Mouse (Mus musculus) liver, embryonic 16.5 days (tissue): Measurements from ENCODE around the gene Trim7. TPM values are rescaled to one million over a fixed set of nuclear protein-coding genes. Genes with fewer than 3 reads are reported as not detected.

Source experiments
- ATAC-seq: fragments of 200-750 bp; cut with Nextera tagmentation; 2 replicates; pipeline ENCODE4 v1.8.0; 2017; ENCODE audit warnings: low read depth, mild to moderate bottlenecking, moderate number of reproducible peaks, moderate library complexity
- H3K27ac ChIP-seq: fragments of 300-500 bp; sonication (generic); 2 replicates; pipeline ENCODE4 v1.5.1; 2014; ENCODE audit warnings: mild to moderate bottlenecking, low read length
- H3K27me3 ChIP-seq: fragments of 300-500 bp; sonication (generic); 2 replicates; pipeline ENCODE4 v1.6.1; 2014; ENCODE audit warnings: low read depth, low read length, mixed read lengths; ENCODE audit not compliant: control insufficient read depth, insufficient read depth
- H3K36me3 ChIP-seq: fragments of 300-500 bp; sonication (generic); 2 replicates; pipeline ENCODE4 v1.6.1; 2014; ENCODE audit warnings: mild to moderate bottlenecking; ENCODE audit not compliant: control insufficient read depth, insufficient read depth
- H3K4me1 ChIP-seq: fragments of 300-500 bp; sonication (generic); 2 replicates; pipeline ENCODE4 v1.6.1; 2014; ENCODE audit warnings: low read depth, low read length, mixed read lengths; ENCODE audit not compliant: control insufficient read depth
- H3K4me2 ChIP-seq: fragments of 300-500 bp; sonication (generic); 2 replicates; pipeline ENCODE4 v1.6.1; 2014; ENCODE audit warnings: low read depth, low read length, mixed read lengths
- H3K4me3 ChIP-seq: fragments of 300-500 bp; sonication (generic); 2 replicates; pipeline ENCODE4 v1.5.1; 2014; ENCODE audit warnings: low read depth, mild to moderate bottlenecking, low read length
- H3K9ac ChIP-seq: fragments of 300-500 bp; sonication (generic); 2 replicates; pipeline ENCODE4 v1.6.1; 2014; ENCODE audit warnings: low read depth, low read length
- H3K9me3 ChIP-seq: fragments of 300-500 bp; sonication (generic); replicated peaks from 2 replicates; pipeline ENCODE4 v1.6.1; 2016; ENCODE audit warnings: low read length; ENCODE audit not compliant: control insufficient read depth
- whole genome bisulfite sequencing: fragments of 180-500 bp; shearing (Covaris S2); extraction: QIAGEN DNeasy Blood & Tissue Kit; methylation state at CpG from one replicate; pipeline ENCODE4 v1.1.7; 2014; ENCODE audit not compliant: insufficient replicate concordance; 5-methylcytosine and 5-hydroxymethylcytosine counted together
- polyA plus RNA-seq: library from polyadenylated mRNA; unstranded; fragments of >200 nt; fragmentation: Nextera tagmentation; extraction: Ambion mirVana; gene quantifications from 2 replicates; pipeline ENCODE4 v1.2.1, GENCODE M21; 2015

The Trim7 gene
- polyA plus RNA-seq, 1 experiment from 2014 or later: 0.14 TPM

DNA sequence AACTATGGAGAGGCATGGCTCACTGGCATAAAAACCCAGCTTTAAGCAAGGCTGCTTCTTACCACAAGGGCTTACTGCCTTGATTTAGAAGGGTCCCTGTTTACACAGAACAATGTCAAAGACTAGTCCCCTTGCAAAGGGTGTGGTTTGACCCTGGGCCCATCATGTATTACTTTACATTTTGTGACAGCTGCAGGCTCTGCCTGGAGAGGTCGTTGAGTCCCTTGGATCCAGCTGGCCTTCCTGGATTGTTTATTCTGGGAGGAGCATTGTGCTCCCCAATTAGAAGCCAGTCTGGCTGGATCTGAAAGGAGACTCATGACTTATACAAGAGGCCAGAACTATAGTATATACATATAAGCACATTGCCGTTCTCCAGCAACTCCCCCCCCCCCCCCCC, 24.3 kb downstream of the Trim7 start:
- Histone ChIP-seq H3K4me3 (no peak overlapping the region), H3K9me3 (0 out of 2 replicates have a peak, but pooled peaks cover 3% of the 10 kb centered on the region), H3K9ac (no peak overlapping the region), H3K4me1 (peaks cover 20% of the 10 kb centered on the region), H3K27ac (no peak overlapping the region), H3K4me2 (no peak overlapping the region), H3K27me3 (peaks cover 4% of the 10 kb centered on the region), H3K36me3 (no peaks in the 10 kb centered on the region)
- WGBS: 40% methylated on average over 2 of the region's 2 CpGs
- no peak for ATAC-seq

DNA sequence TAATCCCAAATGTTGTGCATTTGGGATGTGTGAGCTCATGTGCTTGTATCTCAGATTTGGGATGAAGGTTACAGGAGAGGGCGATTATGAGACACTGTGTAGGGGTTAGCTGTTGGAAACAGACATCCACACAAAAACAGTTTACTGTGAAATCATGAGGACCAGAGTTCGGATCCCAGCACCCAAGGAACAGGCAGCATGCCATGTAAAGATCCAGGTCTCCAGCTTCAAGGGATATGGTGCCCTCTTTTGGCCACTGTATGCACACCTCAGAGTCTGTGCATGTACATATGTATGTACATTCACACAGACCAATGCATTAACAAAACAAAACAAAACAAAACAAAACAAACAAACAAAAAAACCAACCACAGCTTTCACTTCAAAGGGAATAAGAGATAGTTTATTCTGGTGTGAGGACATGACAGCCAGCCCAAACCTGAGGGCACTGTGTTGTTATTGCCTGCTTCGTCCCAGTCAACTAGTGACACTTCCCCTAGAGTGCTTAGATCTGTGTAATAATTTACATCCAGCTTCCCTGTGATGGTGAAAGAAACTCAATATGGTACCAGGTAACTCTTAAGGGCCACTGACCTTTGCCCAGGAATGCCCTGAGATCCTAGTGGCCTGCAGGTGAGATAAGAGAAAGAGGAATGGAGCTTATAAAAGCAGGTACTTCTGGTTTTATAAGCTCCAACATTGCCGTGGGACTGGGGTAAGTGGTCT, 25.5 kb downstream of the Trim7 start:
- H3K9me3 ChIP-seq: 0 out of 2 replicates have a peak, but pooled peaks cover 3% of the 10 kb centered on the region
- H3K4me1 ChIP-seq: peaks cover 24% of the 10 kb centered on the region
- H3K27ac ChIP-seq: no peak overlapping the region
- no peak for ATAC-seq
- H3K36me3 ChIP-seq: no peaks in the 10 kb centered on the region
- 68% methylated on average over 4 of the region's 4 CpGs for WGBS
- H3K4me3 ChIP-seq: no peak overlapping the region
- peaks cover 4% of the 10 kb centered on the region for H3K27me3 ChIP-seq
- H3K9ac ChIP-seq: no peak overlapping the region
- H3K4me2 ChIP-seq: no peak overlapping the region

- no peak for ATAC-seq
- Histone ChIP-seq H3K4me2 (no peak overlapping the region), H3K27ac (no peak overlapping the region), H3K4me1 (peaks cover 29% of the 10 kb centered on the region), H3K9ac (no peak overlapping the region), H3K9me3 (0 out of 2 replicates have a peak, but pooled peaks cover 3% of the 10 kb centered on the region), H3K36me3 (no peaks in the 10 kb centered on the region), H3K4me3 (no peak overlapping the region), H3K27me3 (peaks cover 4% of the 10 kb centered on the region)
- WGBS: 74% methylated on average over 4 of the region's 4 CpGs
Measured at GRCm38 (mm10) chr11:48852190-48852589, 26.2 kb downstream of the Trim7 start.

DNA sequence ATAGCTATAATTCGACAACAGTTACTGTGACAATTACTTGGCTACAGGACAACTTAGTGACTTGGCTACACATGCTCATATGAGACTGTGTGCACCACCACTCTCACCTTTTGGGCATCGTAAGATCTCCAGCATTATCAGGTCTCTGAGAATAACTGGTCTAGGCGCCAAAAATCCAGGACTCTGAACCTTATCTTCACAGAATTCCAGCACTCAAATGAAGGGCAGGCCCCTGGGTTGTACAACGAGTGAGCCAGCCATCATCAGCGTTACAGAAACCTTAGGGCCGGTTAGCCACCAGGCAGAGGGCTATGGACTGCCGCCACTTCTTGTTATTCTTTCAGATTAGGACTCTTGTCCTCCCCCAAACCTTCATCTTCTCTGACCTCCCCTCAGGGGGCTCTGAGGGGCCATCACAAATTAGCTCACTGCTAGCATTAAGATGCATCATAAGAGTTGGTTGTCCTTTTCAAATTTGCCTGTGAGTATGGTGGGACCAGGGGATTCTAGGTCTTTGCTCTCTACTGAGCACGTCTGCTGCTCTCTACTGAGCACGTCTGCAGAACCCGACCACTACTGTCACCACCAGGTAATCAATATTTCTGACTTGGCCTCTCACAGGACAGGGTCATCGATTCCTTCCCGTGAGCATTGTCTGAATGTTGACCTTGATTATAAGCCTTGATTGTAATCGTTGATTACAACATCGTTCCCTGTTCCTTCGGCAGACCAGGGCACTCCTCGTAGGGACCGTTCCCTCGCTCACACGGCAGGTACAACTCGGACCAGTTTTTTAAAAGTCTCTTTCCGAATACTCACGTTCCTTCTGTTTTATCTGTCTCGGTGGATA, 26.9 kb downstream of the Trim7 start:
- peak overlapping the region; percentile 54 for H3K9ac ChIP-seq

DNA sequence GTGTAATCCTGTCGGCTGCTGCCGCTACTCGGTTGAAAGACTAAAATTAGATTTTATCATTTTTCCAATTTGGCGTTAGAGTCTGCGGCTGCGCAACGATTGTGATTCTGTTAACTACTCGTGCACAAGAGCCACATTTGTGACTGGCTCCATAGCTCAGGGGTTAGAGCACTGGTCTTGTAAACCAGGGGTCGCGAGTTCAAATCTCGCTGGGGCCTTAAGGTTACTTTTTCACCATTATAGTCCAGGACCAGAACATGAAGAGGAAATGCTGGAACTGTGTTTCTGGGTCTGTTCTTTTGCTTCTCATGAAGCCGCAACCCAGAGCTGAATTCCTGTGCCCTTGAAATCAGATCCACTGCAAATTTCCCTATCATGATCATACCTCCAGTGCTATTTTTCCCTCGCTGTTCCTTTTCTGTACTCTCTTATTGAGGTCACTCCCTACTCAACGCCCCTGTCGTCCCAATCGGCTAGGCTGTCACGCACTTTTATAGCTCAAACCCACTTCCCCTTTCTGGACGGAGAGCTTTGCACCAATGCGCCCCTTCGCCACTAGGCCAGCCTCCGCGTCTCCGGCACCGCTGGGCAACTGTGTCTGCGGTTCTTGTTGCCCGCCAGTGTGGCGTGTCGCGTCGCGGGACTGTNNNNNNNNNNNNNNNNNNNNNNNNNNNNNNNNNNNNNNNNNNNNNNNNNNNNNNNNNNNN, 27.7 kb downstream of the Trim7 start:
- Histone ChIP-seq H3K9me3 (0 out of 2 replicates have a peak, but pooled peaks cover 3% of the 10 kb centered on the region), H3K4me3 (peak overlapping the region; percentile 66), H3K27me3 (peaks cover 4% of the 10 kb centered on the region), H3K4me2 (peak overlapping the region; percentile 85), H3K36me3 (no peaks in the 10 kb centered on the region), H3K4me1 (peaks cover 38% of the 10 kb centered on the region), H3K27ac (peak overlapping the region; percentile 29; the same call in 1 of the 2 replicates), H3K9ac (peak overlapping the region; percentile 62)
- under 1% methylated on average over 31 of the region's 31 CpGs for WGBS
- peak; percentile 63 for ATAC-seq

More for the DNA sequence above, 26.9 kb downstream of the Trim7 start:
- 9% methylated on average over 23 of the region's 23 CpGs for WGBS
- Histone ChIP-seq H3K9me3 (0 out of 2 replicates have a peak, but pooled peaks cover 3% of the 10 kb centered on the region), H3K27me3 (peaks cover 4% of the 10 kb centered on the region), H3K4me3 (peak overlapping the region; percentile 66), H3K4me2 (peak overlapping the region; percentile 85), H3K36me3 (no peaks in the 10 kb centered on the region), H3K27ac (no peak overlapping the region), H3K4me1 (peaks cover 34% of the 10 kb centered on the region)
- ATAC-seq: peak; percentile 4; the same call in 1 of the 2 replicates

GRCm38 (mm10) chr11:48859014-48859413, 33.1 kb downstream of the Trim7 start:
- no peaks in the 10 kb centered on the region for H3K36me3 ChIP-seq
- peaks cover 4% of the 10 kb centered on the region for H3K27me3 ChIP-seq
- no peak overlapping the region for H3K27ac ChIP-seq
- ATAC-seq: no peak
- no peak overlapping the region for H3K4me3 ChIP-seq
- H3K4me2 ChIP-seq: peak overlapping the region; percentile 85
- WGBS: under 1% methylated on average over 6 of the region's 6 CpGs
- H3K4me1 ChIP-seq: peaks cover 30% of the 10 kb centered on the region
- H3K9ac ChIP-seq: no peak overlapping the region
- no peaks in the 10 kb centered on the region for H3K9me3 ChIP-seq

DNA sequence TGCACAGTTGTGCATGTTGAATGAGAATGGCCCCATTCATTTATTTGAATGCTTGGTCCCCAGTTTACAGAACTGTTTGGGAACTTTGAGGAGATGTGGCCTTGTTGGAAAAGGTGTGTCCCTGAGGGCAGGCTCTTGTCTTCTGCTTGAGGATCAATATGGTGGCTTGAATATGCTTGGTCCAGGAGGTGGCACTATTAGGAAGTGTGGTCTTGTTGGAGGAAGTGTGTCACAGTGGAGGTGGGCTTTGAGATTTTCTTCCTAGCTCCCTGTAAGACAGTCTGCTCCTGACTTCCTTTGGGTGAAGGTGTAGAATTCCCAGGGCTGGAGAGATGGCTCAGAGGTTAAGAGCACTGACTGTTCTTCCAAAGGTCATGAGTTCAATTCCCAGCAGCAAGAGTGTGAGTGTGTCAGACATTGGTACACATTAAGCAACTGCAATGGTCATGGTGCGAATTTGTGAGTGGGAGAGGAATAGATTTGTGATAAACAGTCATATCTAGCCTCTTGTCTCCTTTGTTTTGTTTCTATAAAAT, 36.9 kb downstream of the Trim7 start:
- 66% methylated on average over 1 of the region's 1 CpGs for WGBS
- no peak overlapping the region for H3K4me3 ChIP-seq
- no peaks in the 10 kb centered on the region for H3K9me3 ChIP-seq
- no peak overlapping the region for H3K27ac ChIP-seq
- H3K4me2 ChIP-seq: no peak overlapping the region
- H3K9ac ChIP-seq: no peak overlapping the region
- peaks cover 6% of the 10 kb centered on the region for H3K4me1 ChIP-seq
- H3K36me3 ChIP-seq: peaks cover 19% of the 10 kb centered on the region
- no peaks in the 10 kb centered on the region for H3K27me3 ChIP-seq
- no peak for ATAC-seq

DNA sequence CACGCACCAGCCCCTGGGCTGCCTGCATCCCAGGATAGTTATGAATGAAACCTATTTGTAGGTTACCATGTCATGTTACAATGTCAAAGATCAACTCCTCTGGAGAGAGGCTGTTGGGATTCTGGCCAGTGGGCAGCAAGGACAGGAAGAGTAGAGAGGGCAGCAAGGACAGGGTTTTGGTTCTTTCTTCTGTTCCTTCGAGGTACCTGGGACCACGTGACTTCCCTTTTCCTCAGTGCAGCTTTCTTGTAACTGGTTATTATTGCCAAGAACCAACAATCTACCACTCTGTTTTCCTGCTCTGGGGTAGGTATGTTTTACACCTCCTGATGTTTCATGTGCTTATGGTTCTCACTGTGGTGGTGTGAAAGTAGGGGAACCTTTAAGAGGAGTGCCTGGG, 37.9 kb downstream of the Trim7 start:
- Histone ChIP-seq H3K9ac (no peak overlapping the region), H3K27ac (no peak overlapping the region), H3K9me3 (no peaks in the 10 kb centered on the region), H3K36me3 (peaks cover 19% of the 10 kb centered on the region), H3K4me2 (no peak overlapping the region), H3K27me3 (no peaks in the 10 kb centered on the region), H3K4me3 (no peak overlapping the region), H3K4me1 (peaks cover 9% of the 10 kb centered on the region)
- WGBS: 53% methylated on average over 3 of the region's 3 CpGs
- no peak for ATAC-seq
